Mouse (Mus musculus): ENCODE results near the gene Pigl.

The Pigl gene

DNA sequence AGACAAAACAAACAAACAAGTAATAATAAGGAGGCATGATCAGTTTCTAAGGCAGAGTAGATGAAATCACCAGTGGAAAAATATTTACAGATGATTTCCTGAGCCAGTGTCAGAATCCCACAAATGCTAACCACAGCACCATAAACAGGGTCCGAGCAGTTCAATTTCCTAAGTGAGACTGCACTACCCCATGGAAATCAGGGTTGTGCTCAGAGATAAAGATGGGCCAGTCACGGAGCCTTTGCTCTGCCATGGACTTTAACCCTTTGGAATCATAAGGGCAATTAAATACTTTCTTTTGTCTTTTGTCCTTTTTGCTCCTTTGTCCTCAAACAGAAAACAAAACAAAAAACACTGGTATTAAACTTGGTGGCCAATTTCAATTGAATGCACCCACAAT, 64.0 kb downstream of the Pigl start:
- DNase-seq, result no peak

DNA sequence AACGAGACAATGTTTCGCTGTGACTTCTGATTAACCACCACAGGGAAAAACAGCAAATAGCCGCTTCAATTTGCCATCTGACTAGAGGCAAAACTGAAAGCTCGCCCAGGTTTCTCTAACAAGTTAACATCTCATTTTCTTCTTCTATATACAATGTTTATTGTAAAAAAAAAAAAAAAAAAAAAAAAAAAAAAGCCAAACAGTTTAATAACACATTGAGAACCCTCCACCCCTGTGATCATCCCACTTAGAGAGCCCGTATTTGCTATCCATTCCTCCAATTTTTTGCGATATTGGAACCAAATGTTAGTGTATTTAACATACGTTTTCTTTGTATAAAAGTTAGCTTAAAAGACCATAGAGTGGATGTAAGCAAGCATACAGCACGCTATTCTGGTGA, 78.8 kb downstream of the Pigl start:
- DNase-seq, result no peak

DNA sequence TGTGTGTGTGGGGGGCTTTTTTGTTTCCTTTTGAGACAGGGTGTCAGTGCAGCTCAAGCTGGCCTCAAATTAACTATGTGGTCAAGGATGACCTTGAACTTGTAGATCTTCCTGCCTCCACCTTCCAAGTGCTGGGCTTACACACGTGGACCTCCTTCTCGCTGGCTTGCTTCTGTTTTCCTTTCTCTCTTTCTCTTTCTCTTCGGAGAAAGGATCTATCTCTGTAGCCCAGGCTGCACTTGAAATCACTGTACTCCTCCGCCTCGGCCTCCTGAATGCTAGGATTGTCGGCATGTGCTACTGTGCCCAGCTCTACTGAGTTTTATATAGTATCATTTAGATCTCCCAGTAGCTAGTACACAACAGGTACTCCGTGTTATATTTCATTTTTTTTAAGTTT, 79.3 kb downstream of the Pigl start:
- no peak for DNase-seq

DNA sequence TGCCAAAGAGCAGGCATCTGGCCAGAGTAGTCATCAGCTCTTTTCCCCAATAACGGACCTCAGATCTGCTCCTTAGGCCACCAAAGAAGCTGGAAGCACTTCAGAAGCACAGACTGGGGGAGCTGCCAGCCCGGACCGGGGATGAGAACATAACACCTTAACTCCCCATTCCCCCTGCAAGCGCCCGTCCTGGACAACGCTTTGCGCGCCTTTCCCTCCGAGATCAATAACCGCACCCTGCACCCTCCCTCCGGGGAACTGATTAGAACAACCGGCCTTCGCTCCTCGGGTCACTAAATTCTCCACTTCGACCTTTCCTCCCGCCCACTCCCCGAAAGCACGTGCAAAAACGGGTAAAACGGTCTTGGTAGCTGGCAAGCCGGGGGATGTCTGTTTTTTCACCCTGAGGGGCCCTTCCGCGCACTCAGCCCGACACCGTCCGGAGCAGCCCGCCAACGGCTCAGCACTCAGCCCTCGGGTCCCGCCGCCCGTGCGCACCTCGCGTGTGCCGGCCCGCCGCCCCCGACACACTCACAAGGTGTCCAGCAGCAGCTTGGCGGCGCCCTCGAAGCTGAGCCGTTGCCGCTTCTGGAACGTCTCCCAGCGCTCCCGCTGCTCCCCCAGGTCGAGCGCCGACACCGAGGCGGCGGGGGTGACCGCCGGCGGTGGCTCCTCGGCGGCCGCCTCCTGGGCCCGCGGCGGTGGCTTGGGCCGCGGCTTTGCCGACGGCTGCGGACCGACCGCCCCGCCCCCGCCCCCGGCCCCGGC, 80.2 kb downstream of the Pigl start:
- peak; percentile 70 to 71 for DNase-seq

DNA sequence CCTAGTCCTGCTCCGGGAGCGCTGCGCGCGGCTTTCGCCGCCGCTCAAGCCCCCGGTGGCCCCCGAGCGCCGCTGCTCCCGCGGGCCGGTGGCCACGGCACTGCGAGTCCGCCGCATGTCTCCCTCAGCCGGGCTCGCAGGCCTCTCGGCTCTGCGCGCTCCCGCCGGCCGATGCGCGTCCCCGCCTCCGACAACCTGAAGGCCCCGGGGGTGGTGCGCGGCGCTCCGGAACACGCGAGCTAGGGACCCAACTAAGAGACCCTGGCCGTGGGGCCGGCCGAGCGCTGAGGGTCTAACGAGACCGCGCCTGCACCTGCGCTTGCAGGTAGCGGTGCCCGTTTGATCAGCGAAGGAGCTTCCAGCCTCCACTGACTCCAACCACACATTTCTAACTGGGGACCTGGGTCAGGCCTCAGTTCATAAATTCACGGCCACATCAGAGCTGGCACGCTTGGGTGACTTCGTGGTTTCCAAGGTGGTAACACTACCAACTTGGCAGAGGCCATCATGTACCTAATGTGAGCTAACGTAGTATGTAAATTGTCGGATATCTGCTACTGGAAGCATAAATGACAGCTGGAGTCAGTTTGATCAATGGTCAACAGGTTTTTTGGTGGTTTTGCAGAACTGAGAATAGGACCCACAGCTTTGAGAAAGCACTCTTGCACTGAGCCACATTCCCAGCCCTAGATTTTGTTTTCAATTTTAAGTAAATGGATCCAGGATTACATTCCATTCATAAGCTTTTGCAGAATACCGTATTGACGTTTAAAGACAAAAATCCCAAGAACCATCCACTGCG, 81.0 kb downstream of the Pigl start, which contains the start of gene Cenpv:
Gene Cenpv (minus strand): TSS at position 173 of the 802 bp plus-strand sequence.
- peak; percentile 74 to 82 for DNase-seq

DNA sequence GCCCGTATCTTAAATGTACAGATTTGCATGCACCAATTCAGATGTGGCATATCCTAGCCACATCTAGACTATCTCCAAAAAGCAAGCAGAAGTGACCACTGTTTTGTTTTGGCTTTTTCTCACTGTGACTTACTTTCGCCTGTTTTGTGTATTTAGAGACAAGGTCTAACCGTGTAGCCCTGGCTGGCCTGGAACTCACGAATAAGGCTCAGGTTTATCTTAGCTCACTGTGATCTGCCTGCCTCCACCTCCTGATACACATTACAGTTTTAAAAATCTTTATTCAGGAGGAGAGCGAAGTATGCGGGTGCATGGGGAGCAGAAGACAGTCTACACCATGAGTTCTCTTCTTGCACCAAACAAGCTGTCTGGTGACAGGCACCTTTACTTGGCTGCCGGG, 81.9 kb downstream of the Pigl start:
- DNase-seq, result no peak

DNA sequence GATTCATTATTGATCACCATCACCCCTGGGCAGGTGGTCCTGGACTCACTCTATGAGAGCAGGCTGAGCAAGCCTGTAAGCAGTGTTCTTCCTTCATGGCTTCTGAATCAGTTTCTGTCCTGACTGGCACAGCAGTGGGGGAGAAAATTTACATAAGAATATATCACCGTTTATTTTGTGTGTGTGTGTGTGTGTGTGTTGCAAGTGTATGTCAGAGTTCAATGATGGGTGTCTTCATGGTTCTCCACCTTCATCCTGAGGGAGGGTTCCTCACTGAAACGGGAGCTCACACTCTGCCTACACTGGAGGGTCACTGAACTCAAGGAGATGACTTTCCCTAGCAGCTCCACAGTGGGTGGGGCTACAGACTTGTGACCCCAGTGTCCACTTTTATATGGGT, 82.7 kb downstream of the Pigl start:
- DNase-seq, result no peak

DNA sequence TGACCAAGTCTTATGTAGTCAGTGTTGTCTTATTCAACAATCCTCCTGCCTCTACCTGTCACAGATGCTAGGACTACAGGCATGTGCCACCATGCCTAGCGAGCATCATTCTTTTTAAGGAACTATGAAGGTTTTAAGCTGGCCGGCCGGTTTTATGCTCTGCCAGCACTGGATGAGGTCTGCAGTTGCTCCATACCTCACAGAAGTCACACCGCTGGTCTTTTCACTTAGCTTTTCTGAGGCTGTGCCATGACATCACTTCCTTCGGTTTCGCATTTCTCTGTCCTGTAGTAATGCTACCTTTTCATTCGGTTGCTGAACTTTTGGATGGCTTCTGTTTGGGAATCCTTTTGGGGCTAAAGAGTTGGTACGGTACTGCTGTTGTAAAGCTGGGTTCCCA, 83.3 kb downstream of the Pigl start:
- no peak for DNase-seq

DNA sequence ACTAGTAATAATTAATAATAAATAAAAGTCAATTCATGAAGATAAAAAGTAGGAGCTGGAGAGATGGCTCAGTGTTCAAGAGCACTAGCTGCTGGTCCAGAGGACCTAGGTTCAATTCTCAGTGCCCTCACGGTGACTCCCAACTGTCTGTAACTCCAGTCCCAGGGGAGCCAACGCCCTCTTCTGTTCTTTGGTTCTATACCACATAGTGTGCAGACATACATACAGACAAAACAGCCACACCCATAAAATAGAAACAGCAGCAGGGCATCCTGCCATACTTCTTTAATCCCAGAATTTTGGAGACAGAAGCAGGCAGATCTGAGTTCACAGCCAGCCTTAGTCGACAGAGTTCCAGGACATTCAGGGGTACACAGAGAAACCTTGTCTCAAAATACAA, 85.7 kb downstream of the Pigl start:
- no peak for DNase-seq

DNA sequence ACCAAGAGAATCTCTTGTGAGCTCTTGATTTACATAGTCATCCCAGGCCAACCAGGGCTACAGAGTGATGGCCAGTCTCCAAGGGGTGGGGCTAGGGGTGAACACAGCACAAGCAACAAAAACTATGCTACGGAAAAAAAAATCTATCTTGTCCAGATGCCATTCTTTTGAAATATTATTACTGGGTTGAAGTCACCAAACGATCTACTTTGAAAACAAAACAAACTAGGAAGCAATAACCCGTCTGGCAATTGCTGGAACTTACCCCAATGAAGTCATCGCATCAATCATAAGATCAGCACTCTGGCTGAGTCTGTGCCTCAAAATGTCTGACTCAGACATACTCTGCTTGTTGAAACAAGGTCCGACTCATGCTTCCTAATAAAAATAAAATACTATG, 91.5 kb downstream of the Pigl start:
- DNase-seq, result peak; percentile 71 to 81

DNA sequence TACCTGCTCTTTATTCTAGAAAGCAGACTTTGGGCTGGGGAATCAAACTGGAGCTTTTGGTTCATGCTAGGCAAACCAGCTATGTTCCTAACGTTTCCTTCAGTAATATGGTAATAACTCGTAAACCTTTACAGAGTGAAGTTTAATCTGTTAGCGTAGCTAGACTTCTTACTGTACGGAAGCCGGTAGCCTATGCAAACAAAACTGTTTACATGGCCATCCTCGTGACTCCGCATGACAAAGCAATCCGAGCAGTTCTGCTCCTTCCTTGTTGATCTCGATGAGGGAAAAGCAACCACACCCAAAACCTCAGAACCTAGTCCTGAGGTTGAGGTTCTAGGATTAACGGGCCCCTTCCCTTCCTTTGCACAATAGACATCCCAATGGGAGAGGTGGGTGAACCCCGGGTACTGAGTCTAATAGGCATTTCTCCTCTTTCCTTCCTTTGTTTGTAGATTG, 92.0 kb downstream of the Pigl start:
- DNase-seq, result peak; percentile 77 to 79

DNA sequence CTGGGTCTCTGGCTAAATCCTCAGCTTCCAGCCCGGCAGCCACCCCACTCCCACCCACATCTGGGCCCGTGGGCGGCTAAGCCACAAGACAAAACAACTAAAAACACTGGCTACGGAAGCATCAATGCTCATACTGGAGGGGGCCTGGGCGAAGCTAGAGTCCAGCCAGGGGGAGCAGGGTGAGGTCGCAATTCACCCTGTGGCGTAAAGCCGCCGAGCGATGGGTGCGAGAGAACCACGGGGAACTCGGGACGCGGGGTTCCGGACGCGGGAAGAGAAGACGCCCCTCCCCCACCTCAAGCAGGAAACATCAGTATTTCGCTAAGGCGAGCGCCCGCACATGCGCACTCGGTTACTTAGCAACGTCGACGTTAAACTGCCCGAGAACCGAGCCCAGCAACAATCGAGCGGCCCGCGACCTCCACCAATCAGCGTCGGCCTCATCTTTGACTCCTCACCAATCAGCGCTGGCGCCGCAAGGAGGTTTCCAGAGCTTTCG, 92.5 kb downstream of the Pigl start, which contains the start of gene Ubb:
Gene Ubb (plus strand): TSS at position 445 of the 499 bp plus-strand sequence.
- peak; percentile 99 to 100 for DNase-seq

DNA sequence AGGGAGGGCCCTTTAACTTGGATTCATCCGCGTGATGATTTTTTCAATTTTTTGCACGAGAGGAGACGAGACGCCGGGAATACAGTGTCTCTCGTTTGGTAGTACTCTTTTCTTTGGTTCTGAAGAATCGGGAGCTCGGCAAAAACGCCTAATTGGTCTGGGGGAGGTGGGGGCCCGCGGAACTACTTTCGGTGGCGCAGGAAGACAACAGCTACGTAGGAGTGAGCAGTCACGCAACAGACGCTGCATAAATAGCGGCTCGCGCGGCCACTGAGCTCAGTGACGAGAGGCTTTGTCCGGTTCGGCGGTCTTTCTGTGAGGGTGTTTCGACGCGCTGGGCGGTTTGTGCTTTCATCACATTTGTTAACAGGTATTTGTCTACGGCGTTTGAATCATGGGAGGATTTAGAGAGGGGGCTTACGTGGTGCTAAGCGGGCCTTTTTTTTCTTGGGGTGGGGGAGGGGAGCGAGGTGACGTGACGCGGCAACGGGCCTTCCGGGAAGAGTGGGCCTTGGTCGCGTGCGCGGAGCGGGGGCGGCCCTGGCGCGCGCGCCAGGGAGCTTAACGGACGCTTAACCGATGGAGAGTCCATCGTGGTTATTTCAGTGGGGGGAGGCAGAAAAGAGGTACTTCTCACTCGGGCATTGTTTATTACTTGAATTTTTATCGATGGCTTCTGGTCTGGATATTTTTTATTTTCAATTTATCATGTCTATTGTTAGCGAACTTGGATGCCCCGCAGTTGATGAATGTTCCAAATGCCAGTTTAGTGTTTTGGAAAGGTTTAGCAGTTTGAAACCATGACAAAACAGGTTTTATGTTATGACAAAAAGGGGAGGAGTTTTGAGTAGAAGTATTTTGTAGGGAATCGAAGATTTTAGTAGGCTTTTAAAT, 93.2 kb downstream of the Pigl start:
- DNase-seq, result peak; percentile 93

DNA sequence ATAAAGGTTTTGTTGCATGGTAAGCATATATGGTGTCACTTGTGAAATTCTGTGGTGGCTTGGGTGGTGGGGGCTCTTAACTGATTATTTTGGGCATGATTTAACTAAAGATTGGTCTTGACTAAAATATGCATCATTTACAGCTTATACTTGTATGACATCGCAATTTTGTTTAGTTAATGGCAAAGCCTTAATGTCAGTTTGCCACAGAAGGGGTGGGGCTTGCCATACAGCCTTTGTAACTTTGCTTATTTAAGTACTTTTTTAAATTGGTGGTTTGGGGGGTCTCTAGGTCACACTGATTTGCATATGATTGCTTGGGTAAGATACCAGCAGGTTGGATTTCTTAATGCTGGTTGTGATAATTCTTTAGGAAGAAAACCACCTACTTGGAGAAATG, 94.9 kb downstream of the Pigl start:
- DNase-seq, result no peak

DNA sequence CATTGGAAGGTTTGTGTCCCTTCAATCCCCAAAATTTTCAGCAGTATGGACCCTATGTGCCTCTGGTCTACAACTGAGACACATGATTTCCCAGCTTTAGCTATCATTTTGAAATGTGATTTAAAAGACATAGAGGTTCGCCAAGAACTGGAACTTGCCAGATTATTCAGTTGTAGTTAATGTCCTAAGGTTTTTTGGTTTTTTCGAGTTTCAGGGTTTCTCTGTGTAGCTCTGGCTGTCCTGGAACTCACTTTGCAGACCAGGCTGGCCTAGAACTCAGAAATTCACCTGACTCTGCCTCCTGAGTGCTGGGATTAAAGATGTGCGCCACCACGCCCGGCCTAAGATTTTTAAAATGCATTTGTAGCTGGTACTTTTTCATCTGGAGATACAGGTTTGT, 95.4 kb downstream of the Pigl start:
- no peak for DNase-seq

DNA sequence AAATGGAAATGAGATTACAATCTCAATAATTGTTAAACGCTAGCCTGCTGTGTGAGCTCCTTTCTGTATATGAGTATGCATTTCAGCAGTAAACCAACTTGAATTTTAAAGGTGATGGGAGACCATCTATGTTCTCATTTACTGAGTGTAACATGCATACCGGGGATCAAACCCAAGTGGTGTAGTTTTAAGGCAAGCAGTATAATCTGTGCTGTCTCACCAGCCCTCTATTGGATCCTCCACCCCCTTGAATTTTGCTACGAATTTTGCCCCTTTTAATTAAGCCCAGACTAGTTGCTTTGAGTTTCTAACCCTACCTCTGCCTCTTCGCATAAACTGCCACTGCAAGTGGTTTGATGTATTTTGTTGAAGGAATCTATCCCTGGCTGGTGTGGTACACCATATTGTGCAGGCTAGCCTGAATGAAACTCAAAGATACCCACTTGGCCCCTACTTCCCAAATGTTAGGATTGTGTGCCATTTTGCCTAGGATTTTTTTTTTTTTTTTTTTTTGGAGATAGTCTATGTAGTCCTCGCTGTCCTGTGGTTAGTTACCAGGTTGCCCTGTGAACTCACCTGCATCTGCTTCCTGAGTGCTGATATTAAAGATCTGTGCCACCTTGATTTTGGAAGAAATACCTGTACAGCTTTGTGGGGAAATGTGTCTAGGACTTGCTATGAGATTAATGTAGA, 96.0 kb downstream of the Pigl start:
- no peak for DNase-seq

DNA sequence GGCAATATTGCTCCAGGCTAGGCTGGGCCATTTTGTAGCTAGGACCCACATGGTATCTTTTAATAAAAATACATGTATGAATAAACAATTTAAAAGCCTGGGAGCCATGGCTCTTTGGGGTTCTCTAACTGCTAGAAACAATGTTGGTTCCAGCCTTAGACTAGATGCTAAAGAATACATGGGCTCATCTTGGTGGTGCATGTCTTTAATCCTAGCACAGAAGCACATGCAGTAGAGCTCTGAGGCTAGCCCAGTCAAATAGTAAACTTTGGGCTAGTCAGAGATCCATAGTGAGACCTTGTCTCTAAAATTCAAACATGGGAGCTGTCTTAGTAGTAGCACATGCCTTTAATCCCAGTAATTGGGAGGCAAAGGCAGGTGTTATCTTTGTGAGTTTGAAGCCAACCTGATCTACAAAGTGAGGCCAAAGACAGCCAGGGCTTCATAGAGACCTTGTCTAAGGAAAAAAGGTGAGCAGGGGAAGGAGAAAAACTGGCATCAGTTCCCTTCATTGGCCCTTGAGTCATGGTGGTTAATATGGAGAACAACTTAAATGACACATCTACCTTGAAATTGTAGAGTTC, 96.8 kb downstream of the Pigl start:
- no peak for DNase-seq

DNA sequence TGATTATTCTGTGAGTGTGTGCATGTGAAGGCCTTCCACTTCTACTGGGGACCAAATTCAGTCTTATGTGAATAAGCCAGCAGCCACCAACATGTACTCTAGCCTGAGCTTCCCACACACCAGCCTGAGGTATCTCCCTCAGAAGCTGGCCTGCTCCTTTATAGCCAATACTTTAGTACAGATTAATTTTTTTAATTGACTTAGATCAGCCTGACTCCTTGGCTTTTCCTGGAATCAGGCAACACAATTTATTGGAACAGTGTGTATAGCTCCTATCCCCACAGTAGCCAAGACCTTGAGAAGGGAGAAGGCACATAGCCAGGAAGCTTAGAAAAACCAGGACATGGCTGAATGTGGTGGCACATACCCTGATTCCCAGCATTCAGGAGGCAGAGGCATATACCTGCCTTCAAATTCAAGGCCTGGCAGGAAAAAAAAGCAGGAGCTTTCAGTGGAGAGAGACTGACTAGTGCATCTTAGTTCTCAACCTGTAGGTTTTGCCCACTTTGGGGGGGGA, 97.7 kb downstream of the Pigl start:
- no peak for DNase-seq

DNA sequence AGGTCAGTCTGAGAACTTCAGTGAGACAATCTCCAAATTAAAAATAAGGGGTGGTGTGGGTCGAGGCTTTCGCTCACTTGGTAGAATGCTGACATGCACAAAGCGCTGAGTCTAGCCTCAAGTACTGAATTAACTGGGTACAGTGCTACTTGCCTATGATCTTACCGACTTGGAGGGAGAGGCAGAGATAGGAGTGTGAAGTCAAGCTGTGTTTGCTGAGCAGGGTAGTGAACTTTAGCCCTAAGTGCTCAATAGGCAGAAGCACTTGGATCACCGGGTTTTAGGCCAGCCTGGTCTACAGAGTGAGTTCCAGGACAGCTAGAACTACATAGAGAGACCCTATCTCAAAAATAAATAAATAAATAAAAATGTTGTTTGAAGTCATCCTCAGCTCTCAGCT, 98.9 kb downstream of the Pigl start:
- DNase-seq, result no peak

DNA sequence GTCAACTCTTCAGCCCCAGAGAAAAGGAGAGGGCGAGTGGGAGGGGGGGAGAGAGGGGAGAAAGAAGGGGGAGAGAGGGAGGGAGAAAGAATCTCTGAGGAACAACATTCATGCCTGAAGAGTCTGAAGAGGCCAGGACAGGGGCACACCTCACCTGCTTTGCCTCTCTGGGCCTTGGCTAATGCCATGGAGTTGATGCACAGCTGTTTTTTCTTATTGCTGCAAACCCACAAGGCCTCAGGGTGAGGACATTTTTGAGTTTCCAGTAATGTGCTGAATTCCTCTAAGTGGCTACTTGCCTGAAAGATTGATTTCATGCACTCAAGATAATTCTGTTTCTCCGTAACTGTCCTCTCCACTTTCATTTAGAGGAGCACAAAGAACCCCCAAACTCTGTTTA, 99.9 kb downstream of the Pigl start:
- no peak for DNase-seq

DNA sequence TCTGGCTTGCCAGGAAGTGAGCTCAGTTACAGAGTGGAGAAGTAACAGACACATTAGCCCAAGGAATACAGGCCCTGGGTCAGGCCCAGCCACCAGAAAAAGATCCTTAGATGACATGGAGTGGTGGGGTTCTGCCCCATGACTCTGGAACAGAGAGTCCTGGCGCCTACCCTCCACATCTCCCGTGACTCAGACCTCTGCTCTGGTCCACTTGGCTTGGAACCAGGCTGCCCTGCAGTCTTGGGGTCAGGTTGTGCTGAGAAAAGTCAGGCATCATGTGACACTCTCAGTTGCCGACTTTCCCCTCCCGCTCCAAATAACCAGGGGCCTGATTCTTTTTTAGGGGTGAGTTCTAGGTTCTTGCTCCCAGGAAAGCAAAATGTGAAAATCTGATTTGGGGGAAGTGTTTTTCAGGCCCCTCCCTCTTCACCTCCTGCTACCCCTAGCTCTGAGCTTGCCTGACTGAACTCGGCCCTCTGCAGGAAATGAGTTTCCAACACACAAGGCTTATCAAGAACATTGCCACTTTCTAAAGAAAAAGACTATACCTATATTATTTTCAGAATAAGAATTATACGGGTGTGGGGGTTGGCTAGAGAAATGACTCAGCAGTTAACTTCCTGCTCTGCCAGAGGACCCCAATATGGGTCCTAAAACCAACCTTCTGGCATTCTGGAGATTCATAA, 100.8 kb downstream of the Pigl start:
- no peak for DNase-seq
